In the genomic region with DNA sequence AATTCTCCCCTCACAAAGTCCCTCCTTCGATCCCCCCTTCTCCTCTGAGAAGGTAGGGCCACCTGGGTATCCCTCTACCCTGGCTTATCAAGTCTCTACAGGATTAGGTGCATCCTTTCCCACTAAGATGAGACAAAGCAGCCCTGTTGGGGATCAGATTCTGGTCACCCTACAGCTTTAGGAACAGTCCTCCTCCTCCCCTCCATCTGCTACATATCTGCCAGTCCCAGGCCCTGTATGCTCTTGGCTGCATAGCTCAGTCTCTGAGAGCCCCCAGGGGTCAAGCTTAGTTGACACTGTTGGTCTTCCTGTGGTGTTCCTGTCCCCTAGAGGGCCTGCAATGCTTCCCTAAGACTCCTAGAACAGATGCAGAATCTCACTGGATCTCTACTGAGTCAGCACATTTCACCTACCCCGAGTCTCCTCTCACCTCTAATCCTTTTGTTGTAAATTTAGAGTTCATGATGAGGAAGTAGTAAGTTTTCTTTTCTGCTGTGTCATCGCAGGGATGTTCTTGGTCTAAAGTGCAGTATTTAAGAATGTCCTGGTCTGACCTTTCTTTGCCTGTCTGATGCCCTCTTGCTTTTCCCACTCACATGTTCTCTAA, we compare ENCODE assay signal across 16 mouse cellular contexts. TPM values are rescaled to one million over a fixed set of nuclear protein-coding genes. Genes with fewer than 3 reads are reported as not detected.
A peak's percentile ranks its signal among the peaks of the same experiment; 100 is the strongest.
DNase-seq lines count a peak whose midpoint lies in the region; ATAC-seq and TF ChIP-seq lines count a peak whose summit lies in the region.
"Had no signal": no experiment of that assay in that cellular context is flagged by ENCODE, and none has a peak within 500 bp of the region (broad histone marks: within the 10 kb centered on the region; RNA-seq: fewer than 3 reads in every experiment).

No protein-coding gene starts in this region.

- H3K9ac ChIP-seq in liver, postnatal 0 days (replicated peaks): no peak overlapping the region
- no peak overlapping the region for H3K9ac ChIP-seq in midbrain, embryonic 11.5 days (ENCODE audit: low read length)
- H3K9ac ChIP-seq: heart, embryonic 12.5 days had no signal

- H3K27ac ChIP-seq in liver, postnatal 0 days (ENCODE audit: low read depth): no peak overlapping the region
- no peak overlapping the region for H3K27ac ChIP-seq in midbrain, embryonic 11.5 days (ENCODE audit: low read depth, low read length)
- H3K27ac ChIP-seq: limb, embryonic 10.5 days had no signal

- no peaks in the 10 kb centered on the region for H3K4me1 ChIP-seq in liver, postnatal 0 days (ENCODE audit: insufficient read depth)
- no peaks in the 10 kb centered on the region for H3K4me1 ChIP-seq in midbrain, embryonic 11.5 days (ENCODE audit: control insufficient read depth, insufficient read depth, low read length)
- H3K4me1 ChIP-seq: limb, embryonic 10.5 days had no signal

- no peak for DNase-seq in liver, postnatal 0 days
- DNase-seq in liver (no peak), MEL-GATA-1-ER (ENCODE audit: extremely low read depth, low read depth) (peak; percentile 48)
- DNase-seq in ovary, postnatal 10 days (ENCODE audit: low spot score): no peak
- no peak for DNase-seq in gastrocnemius, adult 18-20 months (ENCODE audit: low spot score)
- no peak for DNase-seq in midbrain, embryonic 11.5 days (ENCODE audit: low spot score, missing footprints)
- DNase-seq: adrenal gland, postnatal 36 days; gastrocnemius, postnatal 36 days; lung, postnatal 4 days; right cerebral cortex, postnatal 14 days had no signal

- 51% methylated on average over 3 of the region's 3 CpGs for WGBS in liver, postnatal 0 days (ENCODE audit: insufficient replicate concordance)
- WGBS in midbrain, embryonic 11.5 days: 70% methylated on average over 3 of the region's 3 CpGs

- TF ChIP-seq EP300 in liver, postnatal 0 days (IDR thresholded peaks at IDR 0.05; ENCODE audit: low read depth): no peak

- H3K4me3 ChIP-seq in liver, postnatal 0 days (ENCODE audit: low read depth, low read length): no peak overlapping the region
- H3K4me3 ChIP-seq in midbrain, embryonic 11.5 days (ENCODE audit: low read depth, low read length): no peak overlapping the region
- H3K4me3 ChIP-seq: heart, embryonic 12.5 days; limb, embryonic 10.5 days had no signal

- no peaks in the 10 kb centered on the region for H3K9me3 ChIP-seq in liver, postnatal 0 days (ENCODE audit: low read length)
- no peaks in the 10 kb centered on the region for H3K9me3 ChIP-seq in midbrain, embryonic 11.5 days (ENCODE audit: control insufficient read depth, low read length)
- H3K9me3 ChIP-seq: heart, embryonic 12.5 days; limb, embryonic 10.5 days had no signal

- no peaks in the 10 kb centered on the region for H3K27me3 ChIP-seq in liver, postnatal 0 days (ENCODE audit: insufficient read depth, low read length)
- no peaks in the 10 kb centered on the region for H3K27me3 ChIP-seq in midbrain, embryonic 11.5 days (ENCODE audit: control insufficient read depth, insufficient read depth, low read length)
- H3K27me3 ChIP-seq: heart, embryonic 12.5 days had no signal

- no peak for TF ChIP-seq CTCF in liver, postnatal 0 days (IDR thresholded peaks at IDR 0.05; ENCODE audit: low read depth)

- H3K4me2 ChIP-seq in liver, postnatal 0 days (ENCODE audit: low read depth, low read length): no peak overlapping the region
- H3K4me2 ChIP-seq in midbrain, embryonic 11.5 days: no peak overlapping the region
- H3K4me2 ChIP-seq: heart, embryonic 12.5 days had no signal

- peak; percentile 13; the same call in 1 of the 2 replicates for ATAC-seq in liver, postnatal 0 days
- peak; percentile 46; the same call in 1 of the 2 replicates for ATAC-seq in erythroid progenitor cell, adult 5-6 weeks (replicated peaks; ENCODE audit: low FRiP score, poor library complexity, severe bottlenecking)
- ATAC-seq in midbrain, embryonic 11.5 days (ENCODE audit: low FRiP score): no peak
- ATAC-seq: activated CD4-positive, CD25-positive, alpha-beta regulatory T cell, adult 4 months; forebrain, embryonic 16.5 days; intestine, postnatal 0 days had no signal

- H3K36me3 ChIP-seq in liver, postnatal 0 days (replicated peaks; ENCODE audit: insufficient read depth, low read length): peaks cover 3% of the 10 kb centered on the region; the same call in 1 of the 2 replicates
- no peaks in the 10 kb centered on the region for H3K36me3 ChIP-seq in midbrain, embryonic 11.5 days (ENCODE audit: control insufficient read depth, insufficient read depth, low read length)
- H3K36me3 ChIP-seq: heart, embryonic 12.5 days; limb, embryonic 10.5 days had no signal

RNA-seq across cellular contexts. Expression of gene Gca, which starts 21.0 kb away (rescaled TPM):
- polyA plus RNA-seq in liver, postnatal 0 days (2015; fragmentation: Nextera tagmentation; extraction: Ambion mirVana): 5.1 and 5.2 TPM in 2 replicates
- total RNA-seq in erythroid progenitor cell, adult 5-6 weeks (2015; ENCODE audit: low replicate concordance): 14.7 and 19.8 TPM in 2 replicates
- total RNA-seq in erythroid progenitor cell, adult 5-6 weeks (2017; ENCODE audit: low replicate concordance): 3.5 and 6.9 TPM in 2 replicates
- total RNA-seq in gastrocnemius, adult 18-20 months (2021): 1 to 10 TPM; 6.4 to 8.3 TPM
- 1.8 and 2.2 TPM in 2 replicates for polyA plus RNA-seq in midbrain, embryonic 11.5 days (2014; fragmentation: Nextera tagmentation; extraction: Ambion mirVana)

RNA-seq across cellular contexts. Expression of gene Ifih1, which starts 39.0 kb away (rescaled TPM):
- polyA plus RNA-seq in liver, postnatal 0 days (2015; fragmentation: Nextera tagmentation; extraction: Ambion mirVana): 5.9 and 6.2 TPM in 2 replicates
- 24.3 and 37.1 TPM in 2 replicates for total RNA-seq in erythroid progenitor cell, adult 5-6 weeks (2015; ENCODE audit: low replicate concordance)
- 28.7 and 38.0 TPM in 2 replicates for total RNA-seq in erythroid progenitor cell, adult 5-6 weeks (2017; ENCODE audit: low replicate concordance)
- total RNA-seq in gastrocnemius, adult 18-20 months (2021): 1 to 10 TPM; 3.5 to 3.8 TPM
- 0.93 and 1.3 TPM in 2 replicates for polyA plus RNA-seq in midbrain, embryonic 11.5 days (2014; fragmentation: Nextera tagmentation; extraction: Ambion mirVana)

Comparison
In these comparisons a context has a peak if more than half of its experiments do, and no peak if none do; other contexts are left out.
1. RNA of gene Ifih1, which starts 39.0 kb away (total RNA-seq): 24.3 to 38.0 TPM in erythroid progenitor cell, adult 5-6 weeks; 3.5 to 3.8 TPM in gastrocnemius, adult 18-20 months; every median in the first group is over 4 times any median in the second.